Mouse (Mus musculus) heart, adult 11 months (tissue): Measurements from ENCODE around the gene D630023F18Rik.

ENCODE experiments used
- DNase-seq: peaks from one replicate; pipeline ENCODE4 v3.0.0; 2022

Gene D630023F18Rik

GRCm38 (mm10) chr1:65109756-65110435, 13.1 kb downstream of the D630023F18Rik start:
- peak; percentile 82 for DNase-seq

GRCm38 (mm10) chr1:65109196-65109595, 13.8 kb downstream of the D630023F18Rik start:
- no peak for DNase-seq

GRCm38 (mm10) chr1:65107654-65108279, 15.2 kb downstream of the D630023F18Rik start:
- no peak for DNase-seq

- no peak for DNase-seq
These were observed 19.7 kb downstream of the D630023F18Rik start, which contains the start of gene Cryga for GRCm38 (mm10) chr1:65103273-65103672. Gene Cryga, minus strand, starts transcription at chr1:65103373.

DNA sequence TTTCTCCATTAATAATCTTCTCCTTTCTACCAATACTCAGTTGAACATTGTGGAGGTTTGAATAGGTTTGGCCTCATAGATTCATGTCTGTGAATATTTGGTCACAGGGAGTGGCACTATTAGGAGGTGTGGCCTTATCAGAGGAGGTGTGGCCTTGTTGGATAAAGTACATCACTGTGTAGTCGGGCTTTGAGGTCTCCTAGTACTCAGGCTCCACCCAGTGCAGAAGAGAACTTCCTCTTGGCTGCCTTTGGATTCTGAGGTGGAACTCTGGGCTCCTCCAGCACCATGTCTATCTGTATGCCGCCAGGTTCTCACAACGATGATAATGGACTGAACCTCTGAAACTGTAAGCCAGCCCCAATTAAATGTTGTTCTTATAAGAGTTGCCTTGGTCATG, 26.1 kb downstream of the D630023F18Rik start:
- no peak for DNase-seq

GRCm38 (mm10) chr1:65091566-65091965, 31.4 kb downstream of the D630023F18Rik start:
- DNase-seq, result no peak

DNA sequence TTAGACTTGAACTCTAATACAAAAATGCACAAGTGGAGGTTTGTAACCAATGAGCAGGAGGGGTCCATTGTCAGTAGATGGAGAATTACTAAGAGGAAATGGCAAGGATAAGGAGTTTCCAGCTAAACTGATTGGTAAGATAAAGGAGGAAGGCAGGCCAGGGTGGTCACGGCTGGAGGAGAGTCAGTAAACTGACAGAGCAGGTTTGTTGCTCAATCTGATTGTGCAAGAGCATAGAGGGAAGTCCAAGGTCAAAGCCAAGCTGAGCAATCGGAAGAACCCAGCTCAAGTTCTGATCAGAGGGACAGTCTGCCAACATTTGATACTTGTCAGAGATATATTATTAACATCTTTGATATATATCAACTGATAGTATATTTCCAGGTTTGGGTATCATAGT, 32.6 kb downstream of the D630023F18Rik start:
- DNase-seq, result peak; percentile 92

DNA sequence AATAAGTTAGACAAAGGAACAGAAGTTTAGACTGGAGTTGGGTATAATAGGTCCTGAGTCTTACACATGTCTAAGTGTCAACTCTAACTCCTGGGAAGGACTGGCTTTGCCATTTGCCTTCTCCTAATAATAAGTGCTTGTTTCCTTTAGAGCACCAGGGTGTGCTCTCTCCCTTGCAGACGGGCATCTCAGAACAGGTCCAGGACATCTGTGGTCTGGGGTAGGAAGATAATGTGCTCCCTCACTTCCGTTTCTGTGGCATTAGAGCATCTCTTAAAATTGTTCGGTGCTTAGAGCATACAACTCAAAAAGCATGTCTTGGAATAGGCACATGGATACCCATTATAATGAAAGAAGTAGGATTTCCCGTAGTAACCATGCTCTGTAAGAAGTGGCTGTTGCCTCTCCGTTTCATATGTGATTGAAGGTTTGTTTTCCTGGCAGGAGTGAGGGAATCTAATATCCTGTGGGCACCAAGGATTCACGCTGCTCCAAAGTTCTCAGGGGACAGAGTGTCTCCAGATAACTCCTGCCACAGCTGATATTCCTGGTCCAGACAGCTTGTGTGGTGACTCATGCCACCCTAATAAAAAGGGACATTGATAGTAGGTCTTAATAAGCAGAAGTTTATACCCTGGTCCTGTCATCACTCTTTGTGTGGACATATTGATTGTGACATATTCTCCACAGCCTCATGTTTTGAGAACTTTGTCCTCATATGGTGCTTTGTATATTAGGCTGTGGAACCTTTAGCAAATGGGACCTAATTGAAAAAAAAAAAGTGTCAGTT, 34.3 kb downstream of the D630023F18Rik start:
- no peak for DNase-seq

DNA sequence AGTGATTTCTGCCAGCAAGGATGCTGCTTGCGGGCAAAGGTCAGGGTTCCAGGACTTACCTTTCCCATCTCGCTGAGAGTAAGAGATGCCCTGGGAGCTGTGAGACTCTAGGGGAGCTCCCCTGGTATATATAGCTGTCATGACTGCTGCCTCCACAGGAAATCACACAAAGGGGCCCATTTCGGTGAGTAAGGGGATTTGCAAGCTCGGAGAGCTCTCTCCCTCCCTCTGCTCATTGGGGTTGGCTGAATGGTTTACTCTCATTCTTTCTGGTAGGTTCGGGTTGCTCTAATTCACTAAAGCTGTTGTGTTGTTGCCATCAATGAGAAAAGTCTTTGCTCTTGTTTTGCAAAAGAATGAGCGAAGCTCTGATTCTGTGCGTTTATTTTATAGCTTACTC, 40.8 kb downstream of the D630023F18Rik start, which contains the start of gene Crygb:
Gene Crygb (minus strand): TSS at position 101 of the 400 bp plus-strand sequence.
- DNase-seq, result no peak

DNA sequence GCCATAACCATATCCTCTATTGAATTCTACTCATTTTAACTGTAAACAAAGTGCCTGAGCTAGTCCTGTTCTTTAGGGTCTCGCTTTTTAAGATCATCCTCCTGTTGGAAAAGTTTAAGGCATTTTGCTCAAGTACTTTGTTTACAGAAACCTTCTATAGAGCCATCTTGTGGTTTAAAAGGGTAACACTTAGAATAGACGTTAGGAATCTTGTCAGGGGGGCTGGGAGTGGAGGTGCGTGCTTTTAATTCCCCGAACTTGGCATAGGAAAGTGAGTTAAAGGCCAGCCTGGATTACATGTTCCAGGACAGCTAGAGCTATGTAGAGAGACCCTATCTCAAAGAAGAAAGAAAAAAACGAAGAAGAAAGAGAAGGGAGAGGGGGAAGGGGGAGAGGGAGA, 47.4 kb downstream of the D630023F18Rik start:
- DNase-seq, result peak; percentile 39

DNA sequence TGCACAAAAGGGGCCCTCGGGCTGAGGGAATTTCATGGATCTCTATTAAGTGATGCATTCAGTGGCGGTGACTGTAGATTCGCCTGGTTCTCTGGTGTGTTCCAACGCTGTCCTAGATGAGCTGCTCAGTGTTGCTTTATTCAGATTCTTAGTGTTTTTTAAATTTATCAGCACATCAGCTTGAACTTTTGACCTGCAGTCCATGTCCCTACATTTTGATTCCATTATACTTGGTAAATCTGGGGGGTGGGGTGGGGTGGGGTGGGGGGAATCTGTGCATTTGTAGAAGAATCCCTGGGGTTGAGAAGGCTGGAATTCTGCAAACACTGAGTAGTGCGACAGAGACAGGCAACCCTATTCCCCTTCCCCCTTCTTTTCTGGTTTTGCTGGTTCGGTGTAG, 49.4 kb downstream of the D630023F18Rik start, which contains the start of gene Crygc:
Gene Crygc (minus strand): TSS at position 101 of the 400 bp plus-strand sequence.
- DNase-seq, result peak; percentile 1

DNA sequence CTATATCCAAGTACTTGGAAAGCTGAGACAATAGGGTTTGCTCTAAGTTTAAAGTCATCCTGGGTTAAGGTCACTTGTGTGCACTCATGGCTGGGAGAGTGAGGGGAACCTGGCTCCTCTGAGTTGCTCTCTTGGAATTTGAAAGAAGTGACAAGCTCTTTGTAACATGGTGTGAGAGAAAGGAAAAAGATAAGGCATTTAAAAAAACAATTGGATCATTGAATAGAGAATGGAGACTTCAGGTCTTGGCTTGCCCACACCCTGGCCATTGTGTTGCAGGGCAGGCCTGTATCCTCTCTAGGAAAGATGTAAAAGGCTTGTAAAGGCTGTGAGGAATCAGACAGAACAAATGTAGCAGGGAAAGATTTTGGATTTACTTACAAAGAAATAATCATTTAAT, 55.2 kb downstream of the D630023F18Rik start:
- DNase-seq, result peak; percentile 10

DNA sequence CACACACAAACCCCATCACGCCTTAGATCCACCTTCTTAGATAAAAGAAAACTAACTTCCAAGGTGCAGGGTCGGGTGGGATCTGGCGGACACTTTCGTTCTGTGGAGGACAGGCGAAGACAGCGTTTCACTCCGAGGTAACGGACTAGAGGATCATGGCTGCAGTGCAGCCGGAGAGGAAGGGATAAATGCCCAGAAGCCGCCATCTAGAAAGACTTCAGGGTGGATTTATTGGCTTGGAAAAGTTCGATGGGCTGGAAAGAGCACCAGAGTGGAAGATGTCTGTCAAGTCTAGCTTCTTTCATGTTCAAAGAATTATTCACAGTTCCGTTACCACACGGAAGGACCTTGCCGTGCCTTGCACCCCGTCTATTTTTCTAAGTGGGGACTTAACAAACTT, 58.8 kb downstream of the D630023F18Rik start:
- DNase-seq, result peak; percentile 64

GRCm38 (mm10) chr1:65063352-65063751, 59.7 kb downstream of the D630023F18Rik start, which contains the start of gene Crygd:
Gene Crygd, minus strand, starts transcription at chr1:65063452.
- DNase-seq, result no peak
